Mouse (Mus musculus): ENCODE data around the gene Ap2a1.

- TF ChIP-seq CTCF (IDR thresholded peaks at IDR 0.05; ENCODE audit: low read depth, low read length) (no peak), EP300 (IDR thresholded peaks at IDR 0.05; ENCODE audit: insufficient read depth, low read depth, low read length) (no peak)
Observed at GRCm38 (mm10) chr7:44853065-44853464, 76.2 kb downstream of the Ap2a1 start.
